Mouse (Mus musculus): Measurements from ENCODE around the gene Vmn2r8.
"Not testable (repeated sequence)": the region's sequence is repeated elsewhere in the genome, so short reads cannot be mapped to it uniquely, and the experiment has no call there.

Vmn2r8 gene

GRCm38 (mm10) chr5:108808750-108809149, at the start of gene Vmn2r8:
Vmn2r8 (minus strand) TSS chr5:108808850.
- DNase-seq (ENCODE audit: low spot score): not testable (repeated sequence)

GRCm38 (mm10) chr5:108852501-108852900, 43.9 kb upstream of the Vmn2r8 start, which contains the start of gene Vmn2r9:
Vmn2r9 (minus strand) TSS chr5:108852601.
- not testable (repeated sequence) for DNase-seq (ENCODE audit: low spot score)

- DNase-seq (ENCODE audit: low spot score): no peak
Measured at GRCm38 (mm10) chr5:108849466-108849865, 40.8 kb upstream of the Vmn2r8 start.

GRCm38 (mm10) chr5:108836156-108836555, 27.5 kb upstream of the Vmn2r8 start:
- DNase-seq (ENCODE audit: low spot score): peak; percentile 31

- DNase-seq (ENCODE audit: low spot score): no peak
Measured at GRCm38 (mm10) chr5:108823276-108823675, 14.6 kb upstream of the Vmn2r8 start.

GRCm38 (mm10) chr5:108803646-108804045, 5.0 kb downstream of the Vmn2r8 start:
- DNase-seq (ENCODE audit: low spot score): no peak

- not testable (repeated sequence) for DNase-seq (ENCODE audit: low spot score)
Measured at GRCm38 (mm10) chr5:108795263-108795662, 13.4 kb downstream of the Vmn2r8 start, which contains the start of gene Tmed11. Tmed11 (minus strand) TSS chr5:108795363.

GRCm38 (mm10) chr5:108790385-108790784, 18.3 kb downstream of the Vmn2r8 start:
- DNase-seq (ENCODE audit: low spot score): peak; percentile 50

- DNase-seq (ENCODE audit: low spot score): no peak
Measured at GRCm38 (mm10) chr5:108774630-108775306, 33.9 kb downstream of the Vmn2r8 start, which contains the start of gene Rnf212. Rnf212 (minus strand) TSS chr5:108774982.

- no peak for DNase-seq (ENCODE audit: low spot score)
Measured at GRCm38 (mm10) chr5:108760002-108760401, 48.6 kb downstream of the Vmn2r8 start.

- DNase-seq (ENCODE audit: low spot score): peak; percentile 22
Measured at GRCm38 (mm10) chr5:108758396-108758795, 50.3 kb downstream of the Vmn2r8 start.

GRCm38 (mm10) chr5:108751258-108751657, 57.4 kb downstream of the Vmn2r8 start:
- DNase-seq (ENCODE audit: low spot score): not testable (repeated sequence)

GRCm38 (mm10) chr5:108750328-108751210, 58.1 kb downstream of the Vmn2r8 start:
- no peak for DNase-seq (ENCODE audit: low spot score)

GRCm38 (mm10) chr5:108744629-108745028, 64.0 kb downstream of the Vmn2r8 start:
- no peak for DNase-seq (ENCODE audit: low spot score)

- peak; percentile 55 for DNase-seq (ENCODE audit: low spot score)
Measured at GRCm38 (mm10) chr5:108743856-108744255, 64.8 kb downstream of the Vmn2r8 start.

- no peak for DNase-seq (ENCODE audit: low spot score)
Measured at GRCm38 (mm10) chr5:108742596-108742995, 66.1 kb downstream of the Vmn2r8 start.

GRCm38 (mm10) chr5:108741844-108742243, 66.8 kb downstream of the Vmn2r8 start:
- DNase-seq (ENCODE audit: low spot score): no peak
